Mouse (Mus musculus) midbrain, embryonic 16.5 days (tissue): ENCODE data around the gene Kdm5b. TPM values are rescaled to one million over a fixed set of nuclear protein-coding genes. Genes with fewer than 3 reads are reported as not detected.

ENCODE experiments used
- ATAC-seq: fragments of 200-750 bp; cut with Nextera tagmentation; 2 replicates; pipeline ENCODE4 v1.8.0; 2017; ENCODE audit warnings: moderate TSS enrichment
- H3K27ac ChIP-seq: fragments of 300-500 bp; sonication (generic); 2 replicates; pipeline ENCODE4 v1.5.1; 2014; ENCODE audit warnings: mild to moderate bottlenecking, low read length, mixed read lengths
- H3K27me3 ChIP-seq: fragments of 300-500 bp; sonication (generic); 2 replicates; pipeline ENCODE4 v1.6.1; 2014; ENCODE audit warnings: low read depth, low read length, mixed read lengths; ENCODE audit not compliant: control insufficient read depth, insufficient read depth
- H3K36me3 ChIP-seq: fragments of 300-500 bp; sonication (generic); 2 replicates; pipeline ENCODE4 v1.6.1; 2014; ENCODE audit warnings: mild to moderate bottlenecking, low read length, moderate library complexity, mixed read lengths; ENCODE audit not compliant: control insufficient read depth, insufficient read depth
- H3K4me1 ChIP-seq: fragments of 300-500 bp; sonication (generic); 2 replicates; pipeline ENCODE4 v1.6.1; 2014; ENCODE audit warnings: mild to moderate bottlenecking, low read length, mixed read lengths; ENCODE audit not compliant: control insufficient read depth, insufficient read depth
- H3K4me2 ChIP-seq: fragments of 300-500 bp; sonication (generic); 2 replicates; pipeline ENCODE4 v1.6.1; 2014; ENCODE audit warnings: mild to moderate bottlenecking, low read length, mixed read lengths
- H3K4me3 ChIP-seq: fragments of 300-500 bp; sonication (generic); 2 replicates; pipeline ENCODE4 v1.5.1; 2014; ENCODE audit warnings: low read depth, mild to moderate bottlenecking, low read length, moderate library complexity, mixed read lengths
- H3K9ac ChIP-seq: fragments of 300-500 bp; sonication (generic); 2 replicates; pipeline ENCODE4 v1.6.1; 2014; ENCODE audit warnings: low read depth, low read length, mixed read lengths
- H3K9me3 ChIP-seq: fragments of 300-500 bp; sonication (generic); replicated peaks from 2 replicates; pipeline ENCODE4 v1.6.1; 2014; ENCODE audit warnings: mild to moderate bottlenecking, low read length, mixed read lengths; ENCODE audit not compliant: control insufficient read depth, poor library complexity, severe bottlenecking
- WGBS: fragments of 180-500 bp; shearing (Covaris S2); extraction: QIAGEN DNeasy Blood & Tissue Kit; methylation state at CpG from one replicate; pipeline ENCODE4 v1.1.7; 2014; 5-methylcytosine and 5-hydroxymethylcytosine counted together
- polyA plus RNA-seq: library from polyadenylated mRNA; unstranded; fragments of >200 nt; fragmentation: Nextera tagmentation; extraction: Ambion mirVana; gene quantifications from 2 replicates; pipeline ENCODE4 v1.2.1, GENCODE M21; 2015

Kdm5b gene
- polyA plus RNA-seq, 1 experiment from 2014 or later = 66.5 TPM

DNA sequence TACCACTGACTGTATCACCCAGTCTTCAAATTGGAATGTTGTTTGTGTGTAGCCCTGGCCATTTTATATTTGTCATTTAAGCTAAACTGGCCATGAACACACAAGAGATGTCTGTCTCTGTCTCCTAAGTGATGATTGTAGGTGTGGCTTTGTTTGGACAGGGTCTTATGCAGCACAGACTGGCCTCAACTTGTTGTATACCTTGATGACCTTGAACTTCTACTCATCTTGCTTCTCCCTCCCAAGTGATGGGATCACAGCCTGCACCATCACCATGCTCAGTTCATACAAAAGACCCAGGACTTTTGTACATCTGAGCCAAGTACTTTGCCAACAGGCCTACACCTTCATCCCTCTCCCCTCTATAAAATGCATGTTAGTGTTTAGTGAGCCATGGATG lies 29.7 kb downstream of the Kdm5b start:
- no peak overlapping the region for H3K4me3 ChIP-seq
- no peaks in the 10 kb centered on the region for H3K27me3 ChIP-seq
- H3K9ac ChIP-seq = no peak overlapping the region
- peaks cover 7% of the 10 kb centered on the region for H3K36me3 ChIP-seq
- H3K4me2 ChIP-seq = no peak overlapping the region
- ATAC-seq = no peak
- no peaks in the 10 kb centered on the region for H3K4me1 ChIP-seq
- H3K27ac ChIP-seq = no peak overlapping the region
- no peaks in the 10 kb centered on the region for H3K9me3 ChIP-seq

DNA sequence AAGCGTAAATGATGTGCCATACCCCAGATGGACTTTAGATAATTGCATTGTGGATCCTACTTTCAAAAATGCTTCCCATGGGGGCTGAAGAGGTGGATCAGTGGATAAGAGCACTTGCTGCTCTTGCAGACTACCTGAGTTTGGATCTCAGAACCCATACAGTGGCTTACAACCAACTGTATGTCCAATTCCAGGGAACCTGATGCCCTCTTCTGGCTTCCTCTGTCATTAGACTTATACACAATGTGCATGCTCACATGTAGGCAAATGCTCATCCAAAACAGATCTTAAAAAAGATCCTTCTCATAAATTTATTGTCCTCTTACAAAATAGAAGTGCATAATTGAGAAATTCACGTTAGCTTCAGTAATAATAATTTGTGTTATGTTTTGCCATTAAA lies 31.8 kb downstream of the Kdm5b start:
- WGBS = 95% methylated on average over 2 of the region's 2 CpGs
- Histone ChIP-seq H3K4me2 (no peak overlapping the region), H3K27me3 (no peaks in the 10 kb centered on the region), H3K9ac (no peak overlapping the region), H3K36me3 (peaks cover 13% of the 10 kb centered on the region), H3K9me3 (no peaks in the 10 kb centered on the region), H3K4me1 (no peaks in the 10 kb centered on the region), H3K27ac (no peak overlapping the region), H3K4me3 (no peak overlapping the region)
- no peak for ATAC-seq

- no peak for ATAC-seq
- WGBS = 91% methylated on average over 9 of the region's 9 CpGs
- Histone ChIP-seq H3K4me1 (no peaks in the 10 kb centered on the region), H3K27ac (no peak overlapping the region), H3K36me3 (peaks cover 46% of the 10 kb centered on the region), H3K4me3 (no peak overlapping the region), H3K9me3 (no peaks in the 10 kb centered on the region), H3K4me2 (no peak overlapping the region), H3K27me3 (no peaks in the 10 kb centered on the region), H3K9ac (no peak overlapping the region)
Observed at GRCm38 (mm10) chr1:134597339-134598054, 37.5 kb downstream of the Kdm5b start.

DNA sequence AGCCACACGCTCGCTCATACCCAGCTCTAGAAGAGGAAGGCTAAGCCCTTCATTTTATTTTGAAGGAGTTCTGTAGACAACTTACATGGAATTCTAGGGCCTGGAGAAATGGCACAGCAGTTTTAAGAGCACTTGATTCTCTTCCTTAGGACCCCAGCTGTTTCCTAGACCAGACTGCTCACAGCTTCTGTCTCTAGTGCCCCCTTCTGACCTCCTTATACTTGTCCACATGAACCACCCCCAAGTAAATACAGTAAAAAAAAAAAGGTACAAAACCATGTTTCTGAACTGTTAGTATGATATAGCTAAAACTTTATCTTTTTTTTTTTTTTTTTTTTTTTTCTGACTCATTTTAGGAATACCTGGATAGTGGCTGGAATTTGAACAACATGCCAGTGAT lies 44.1 kb downstream of the Kdm5b start:
- no peak for ATAC-seq
- H3K36me3 ChIP-seq = peaks cover 44% of the 10 kb centered on the region
- no peaks in the 10 kb centered on the region for H3K9me3 ChIP-seq
- H3K4me2 ChIP-seq = no peak overlapping the region
- no peak overlapping the region for H3K9ac ChIP-seq
- 95% methylated on average over 2 of the region's 2 CpGs for WGBS
- no peak overlapping the region for H3K4me3 ChIP-seq
- no peaks in the 10 kb centered on the region for H3K4me1 ChIP-seq
- H3K27ac ChIP-seq = no peak overlapping the region
- H3K27me3 ChIP-seq = no peaks in the 10 kb centered on the region

- Histone ChIP-seq H3K4me3 (no peak overlapping the region), H3K9me3 (no peaks in the 10 kb centered on the region), H3K4me1 (no peaks in the 10 kb centered on the region), H3K9ac (no peak overlapping the region), H3K4me2 (no peak overlapping the region), H3K36me3 (peaks cover 41% of the 10 kb centered on the region), H3K27me3 (no peaks in the 10 kb centered on the region), H3K27ac (no peak overlapping the region)
- ATAC-seq = no peak
- WGBS = 91% methylated on average over 8 of the region's 8 CpGs
Observed at GRCm38 (mm10) chr1:134605670-134606069, 45.7 kb downstream of the Kdm5b start.

DNA sequence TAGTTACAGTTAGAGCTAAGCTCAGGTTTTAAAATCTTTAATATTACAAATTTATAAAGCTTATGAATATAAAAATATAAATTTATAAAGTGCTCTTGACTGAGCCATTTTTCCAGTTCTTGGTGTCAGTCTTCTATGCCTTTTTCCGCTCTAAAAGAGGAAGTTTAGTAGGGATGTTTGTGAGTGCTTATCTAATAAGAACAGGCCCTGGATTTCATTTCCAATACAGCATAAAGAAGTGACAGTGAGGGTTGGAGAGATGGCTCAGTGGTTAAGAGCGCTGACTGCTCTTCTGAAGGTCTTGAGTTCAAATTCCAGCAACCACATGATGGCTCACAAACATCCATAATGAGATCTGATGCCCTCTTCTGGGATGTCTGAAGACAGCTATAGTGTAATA lies 46.4 kb downstream of the Kdm5b start:
- WGBS = 100% methylated on average over 2 of the region's 2 CpGs
- Histone ChIP-seq H3K9ac (no peak overlapping the region), H3K4me3 (no peak overlapping the region), H3K27me3 (no peaks in the 10 kb centered on the region), H3K36me3 (peaks cover 39% of the 10 kb centered on the region), H3K4me2 (no peak overlapping the region), H3K27ac (no peak overlapping the region), H3K9me3 (no peaks in the 10 kb centered on the region), H3K4me1 (no peaks in the 10 kb centered on the region)
- no peak for ATAC-seq

DNA sequence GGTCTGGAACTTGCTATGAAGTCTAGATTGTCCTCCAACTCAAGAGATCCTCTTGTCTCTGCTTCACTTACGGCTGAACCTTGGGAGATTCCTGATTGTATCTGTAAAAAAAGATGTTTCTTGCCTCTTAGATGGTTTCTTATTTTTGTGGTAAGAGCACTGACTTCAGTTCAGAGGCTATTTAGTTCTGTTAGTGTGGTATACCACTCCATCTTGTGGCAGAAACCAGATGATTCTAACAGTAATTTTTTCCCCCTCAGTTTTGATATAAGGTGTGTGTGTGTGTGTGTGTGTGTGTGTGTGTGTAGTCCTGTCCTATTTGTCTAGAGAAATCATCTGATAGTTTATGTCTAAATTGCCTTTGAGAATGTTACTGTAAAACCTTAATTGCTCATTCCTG lies 47.3 kb downstream of the Kdm5b start:
- 92% methylated on average over 1 of the region's 1 CpGs for WGBS
- no peak overlapping the region for H3K27ac ChIP-seq
- H3K4me3 ChIP-seq = no peak overlapping the region
- no peaks in the 10 kb centered on the region for H3K9me3 ChIP-seq
- ATAC-seq = no peak
- no peaks in the 10 kb centered on the region for H3K27me3 ChIP-seq
- H3K36me3 ChIP-seq = peaks cover 34% of the 10 kb centered on the region
- no peaks in the 10 kb centered on the region for H3K4me1 ChIP-seq
- H3K9ac ChIP-seq = no peak overlapping the region
- H3K4me2 ChIP-seq = no peak overlapping the region

DNA sequence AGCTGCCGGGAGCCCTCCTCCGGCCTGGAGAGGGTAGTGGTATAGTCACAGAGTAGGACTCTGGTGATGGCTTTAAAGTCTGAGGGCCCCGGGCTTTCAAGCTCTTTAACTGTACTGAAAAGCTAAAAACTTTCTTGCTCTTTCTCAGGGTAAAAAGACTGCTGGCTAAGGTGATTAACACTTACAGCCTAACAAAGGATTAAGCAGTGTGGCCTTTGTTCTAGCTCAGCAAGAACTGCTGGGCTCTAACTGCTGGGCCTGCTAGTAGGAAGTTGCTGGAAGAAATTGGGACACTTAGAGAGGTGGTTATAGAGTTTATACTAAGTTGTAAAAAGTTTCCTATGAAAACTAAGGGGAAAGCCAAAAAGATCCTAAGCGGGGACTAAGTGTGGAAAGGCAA lies 49.2 kb downstream of the Kdm5b start:
- no peaks in the 10 kb centered on the region for H3K9me3 ChIP-seq

DNA sequence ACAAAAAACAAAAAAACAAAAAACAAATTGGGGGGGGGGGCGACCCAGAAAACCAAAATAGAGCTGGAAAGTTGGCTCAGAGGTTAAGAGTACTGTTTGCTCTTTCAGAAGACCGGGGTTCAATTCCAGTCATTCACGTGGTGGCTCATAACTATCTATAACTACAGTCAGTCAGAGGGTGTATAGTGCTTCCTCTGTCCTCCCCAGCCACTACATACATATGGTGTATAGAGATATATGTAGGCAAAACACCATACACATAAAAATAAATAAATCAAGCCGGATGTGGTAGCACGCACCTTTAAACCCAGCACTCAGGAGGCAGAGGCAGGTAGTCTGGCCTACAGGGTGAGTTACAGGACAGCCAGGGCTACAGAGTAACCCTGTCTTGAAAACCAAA lies 54.6 kb downstream of the Kdm5b start:
- no peak overlapping the region for H3K4me2 ChIP-seq
- no peaks in the 10 kb centered on the region for H3K27me3 ChIP-seq
- WGBS = 96% methylated on average over 5 of the region's 5 CpGs
- H3K9ac ChIP-seq = no peak overlapping the region
- no peak overlapping the region for H3K27ac ChIP-seq
- no peak overlapping the region for H3K4me3 ChIP-seq
- no peaks in the 10 kb centered on the region for H3K9me3 ChIP-seq
- no peak for ATAC-seq
- H3K36me3 ChIP-seq = peaks cover 31% of the 10 kb centered on the region
- no peaks in the 10 kb centered on the region for H3K4me1 ChIP-seq

More for the DNA sequence above, 49.2 kb downstream of the Kdm5b start:
- Histone ChIP-seq H3K4me2 (no peak overlapping the region), H3K27me3 (no peaks in the 10 kb centered on the region), H3K36me3 (peaks cover 38% of the 10 kb centered on the region), H3K4me3 (no peak overlapping the region), H3K27ac (no peak overlapping the region), H3K4me1 (no peaks in the 10 kb centered on the region), H3K9ac (no peak overlapping the region)
- 51% methylated on average over 4 of the region's 4 CpGs for WGBS
- ATAC-seq = no peak
